Mouse (Mus musculus): ENCODE data around the gene Noc3l.

Noc3l gene

GRCm38 (mm10) chr19:38758056-38758455 lies 61.0 kb downstream of the Noc3l start:
- no peak for DNase-seq

DNA sequence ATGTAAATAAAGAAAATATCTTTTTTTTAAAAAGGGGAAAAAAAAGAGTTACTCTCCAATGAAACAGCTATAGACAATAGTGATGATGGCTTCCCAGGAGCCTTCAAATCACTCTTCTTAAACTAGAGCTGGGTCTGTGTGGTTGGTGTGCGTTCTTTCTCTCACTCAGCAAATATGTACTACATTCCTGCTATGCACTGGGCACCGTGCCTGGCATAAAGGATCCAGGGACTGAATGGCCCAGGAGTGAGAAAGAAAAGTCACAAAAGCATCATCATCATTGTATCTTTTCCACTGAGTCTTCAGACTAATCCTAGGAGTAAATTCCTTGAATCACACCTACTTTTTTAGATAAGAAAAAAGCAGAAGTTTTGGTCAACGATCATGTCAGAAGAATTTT lies 61.9 kb downstream of the Noc3l start:
- no peak for DNase-seq

DNA sequence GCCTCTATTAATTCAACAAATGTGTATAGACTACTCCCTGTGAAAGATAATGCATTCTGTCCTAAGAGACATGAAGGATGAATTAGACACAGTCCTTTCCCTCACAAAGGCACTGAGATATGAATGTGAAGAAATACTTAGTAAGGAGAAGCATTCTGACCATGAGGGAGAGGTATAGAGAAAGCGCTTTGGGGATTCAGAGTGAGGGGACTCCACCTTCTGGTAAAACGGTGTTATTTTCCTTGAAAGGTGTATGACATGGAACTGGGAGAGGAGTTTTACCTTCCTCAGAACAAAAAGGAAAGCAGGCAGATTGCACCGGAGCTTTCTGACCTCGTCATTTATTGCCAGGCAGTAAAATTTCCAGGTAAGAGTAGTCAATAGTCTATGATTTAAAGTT lies 68.8 kb downstream of the Noc3l start:
- DNase-seq, result no peak

GRCm38 (mm10) chr19:38746492-38747014 lies 72.5 kb downstream of the Noc3l start:
- DNase-seq, result no peak

- DNase-seq, result no peak
Observed at GRCm38 (mm10) chr19:38745810-38746491, 73.1 kb downstream of the Noc3l start.

GRCm38 (mm10) chr19:38744546-38744945 lies 74.5 kb downstream of the Noc3l start:
- DNase-seq, result no peak

All from lung, postnatal 10 days (tissue).